10 mouse cellular contexts compared by ENCODE assay signal in genomic region chr4:59869488-59870057, GRCm38 (mm10). TPM values are rescaled to one million over a fixed set of nuclear protein-coding genes. Genes with fewer than 3 reads are reported as not detected.
DNase-seq lines count a peak whose midpoint lies in the region; ATAC-seq and TF ChIP-seq lines count a peak whose summit lies in the region.
"Had no signal": no experiment of that assay in that cellular context is flagged by ENCODE, and none has a peak within 500 bp of the region (broad histone marks: within the 10 kb centered on the region; RNA-seq: fewer than 3 reads in every experiment).

No protein-coding gene starts in this region.

- H3K36me3 ChIP-seq in hindbrain, postnatal 0 days (ENCODE audit: insufficient read depth, low read length): no peaks in the 10 kb centered on the region
- H3K36me3 ChIP-seq in hindbrain, embryonic 12.5 days: no peaks in the 10 kb centered on the region
- H3K36me3 ChIP-seq in intestine, embryonic 15.5 days: no peaks in the 10 kb centered on the region

- no peak overlapping the region for H3K4me2 ChIP-seq in hindbrain, postnatal 0 days (ENCODE audit: low read depth, low read length)
- H3K4me2 ChIP-seq in hindbrain, embryonic 12.5 days (replicated peaks): no peak overlapping the region
- H3K4me2 ChIP-seq in intestine, embryonic 15.5 days (replicated peaks): no peak overlapping the region

- no peaks in the 10 kb centered on the region for H3K4me1 ChIP-seq in hindbrain, postnatal 0 days (ENCODE audit: insufficient read depth, low read length)
- no peaks in the 10 kb centered on the region; the same call in 1 of the 2 replicates for H3K4me1 ChIP-seq in hindbrain, embryonic 12.5 days
- H3K4me1 ChIP-seq in intestine, embryonic 15.5 days (replicated peaks): 0 out of 2 replicates have a peak, but pooled peaks cover 2% of the 10 kb centered on the region

- H3K27ac ChIP-seq in hindbrain, postnatal 0 days: no peak overlapping the region
- no peak overlapping the region for H3K27ac ChIP-seq in hindbrain, embryonic 12.5 days
- no peak overlapping the region for H3K27ac ChIP-seq in intestine, embryonic 15.5 days

- TF ChIP-seq CTCF in hindbrain, postnatal 0 days (IDR thresholded peaks at IDR 0.05; ENCODE audit: low read depth): no peak
- no peak for TF ChIP-seq CTCF in Patski (IDR thresholded peaks at IDR 0.05)

- peak; percentile 43; the same call in 1 of the 2 replicates for ATAC-seq in hindbrain, postnatal 0 days
- ATAC-seq in hindbrain, embryonic 12.5 days (ENCODE audit: low FRiP score): no peak
- peak; percentile 21 for ATAC-seq in Patski
- ATAC-seq in intestine, embryonic 15.5 days: no peak

- POLR2A ChIA-PET in Patski (lab: Charles Lee): interaction anchor here (1.1 kb wide), 1 partner anchor 64 kb away, joined by 3 read pairs; no protein-coding TSS in a partner anchor

- H3K4me3 ChIP-seq in hindbrain, postnatal 0 days (ENCODE audit: low read length): no peak overlapping the region
- no peak overlapping the region for H3K4me3 ChIP-seq in hindbrain, embryonic 12.5 days
- H3K4me3 ChIP-seq in intestine, embryonic 15.5 days (replicated peaks): no peak overlapping the region
- H3K4me3 ChIP-seq: heart, adult 2 months; megakaryocyte, embryonic 14.5 days had no signal

- no peaks in the 10 kb centered on the region for H3K9me3 ChIP-seq in hindbrain, postnatal 0 days (ENCODE audit: low read length)
- H3K9me3 ChIP-seq in hindbrain, embryonic 12.5 days (replicated peaks): no peaks in the 10 kb centered on the region
- no peaks in the 10 kb centered on the region for H3K9me3 ChIP-seq in intestine, embryonic 15.5 days
- H3K9me3 ChIP-seq: megakaryocyte, embryonic 14.5 days had no signal

- WGBS in hindbrain, postnatal 0 days: 37% methylated on average over 6 of the region's 6 CpGs
- WGBS in hindbrain, embryonic 12.5 days: 84% methylated on average over 6 of the region's 6 CpGs
- 66% methylated on average over 6 of the region's 6 CpGs for WGBS in intestine, embryonic 15.5 days

- DNase-seq in hindbrain, postnatal 0 days (ENCODE audit: low spot score): peak; percentile 72
- peak; percentile 65 for DNase-seq in Patski (ENCODE audit: low read depth, low spot score)
- peak; percentile 71 to 77 for DNase-seq in cerebellum, postnatal 10 days
- DNase-seq in kidney, postnatal 36 days: peak; percentile 38 to 60
- no peak for DNase-seq in thymus, postnatal 14 days
- no peak for DNase-seq in spleen, postnatal 14 days (ENCODE audit: low spot score in 2 of 2)

- no peaks in the 10 kb centered on the region for H3K27me3 ChIP-seq in hindbrain, postnatal 0 days (ENCODE audit: insufficient read depth, low read length)
- H3K27me3 ChIP-seq in hindbrain, embryonic 12.5 days: no peaks in the 10 kb centered on the region
- no peaks in the 10 kb centered on the region for H3K27me3 ChIP-seq in Patski
- H3K27me3 ChIP-seq in intestine, embryonic 15.5 days (replicated peaks): no peaks in the 10 kb centered on the region
- H3K27me3 ChIP-seq: megakaryocyte, embryonic 14.5 days had no signal

- in situ Hi-C loops in Patski (cut with MboI; ENCODE audit: low pct_unique_long_range_greater_than_20kb): loop anchor here (10.0 kb wide), 2 partner anchors 135 to 255 kb away; no protein-coding TSS in a partner anchor

- H3K9ac ChIP-seq in hindbrain, postnatal 0 days (replicated peaks; ENCODE audit: low read length): no peak overlapping the region
- no peak overlapping the region for H3K9ac ChIP-seq in hindbrain, embryonic 12.5 days
- no peak overlapping the region for H3K9ac ChIP-seq in intestine, embryonic 15.5 days

- CTCF ChIA-PET in Patski (lab: Charles Lee): interaction anchor here (1.0 to 4.0 kb wide), 4 partner anchors 50 to 82 kb away, joined by 3 to 13 read pairs (median 10); no protein-coding TSS in a partner anchor

RNA-seq across cellular contexts. Expression of gene Slc46a2, which starts 45.3 kb away (rescaled TPM):
- not detected in 2 replicates for total RNA-seq in hindbrain, postnatal 0 days (2014; rRNA removed)
- 0.05 TPM in 1 of 2 replicates, not detected in the other for polyA plus RNA-seq in hindbrain, postnatal 0 days (2015; fragmentation: Nextera tagmentation; extraction: Ambion mirVana)
- 0.09 and 0.10 TPM in 2 replicates for polyA plus RNA-seq in hindbrain, embryonic 12.5 days (2016; fragmentation: Nextera tagmentation; extraction: Ambion mirVana)
- not detected for polyA plus RNA-seq in Patski (2021)
- not detected in 2 replicates for polyA plus RNA-seq in intestine, embryonic 15.5 days (2015; fragmentation: Nextera tagmentation; extraction: Ambion mirVana)

Comparison
In these comparisons a context has a peak if more than half of its experiments do, and no peak if none do; other contexts are left out.
1. ATAC-seq: peak in hindbrain, postnatal 0 days (single experiment) and Patski (single experiment); none in hindbrain, embryonic 12.5 days (single experiment) and intestine, embryonic 15.5 days (single experiment).
2. DNase-seq: peak in hindbrain, postnatal 0 days (single experiment), Patski (single experiment), cerebellum, postnatal 10 days (2 of 2) and kidney, postnatal 36 days (2 of 2); none in thymus, postnatal 14 days (single experiment) and spleen, postnatal 14 days (0 of 2).